Mouse (Mus musculus): ENCODE measurements around the gene A230050P20Rik. TPM values are rescaled to one million over a fixed set of nuclear protein-coding genes. Genes with fewer than 3 reads are reported as not detected.

Gene A230050P20Rik
- polyA plus RNA-seq, 1 experiment from 2014 or later: 1.8 TPM

DNA sequence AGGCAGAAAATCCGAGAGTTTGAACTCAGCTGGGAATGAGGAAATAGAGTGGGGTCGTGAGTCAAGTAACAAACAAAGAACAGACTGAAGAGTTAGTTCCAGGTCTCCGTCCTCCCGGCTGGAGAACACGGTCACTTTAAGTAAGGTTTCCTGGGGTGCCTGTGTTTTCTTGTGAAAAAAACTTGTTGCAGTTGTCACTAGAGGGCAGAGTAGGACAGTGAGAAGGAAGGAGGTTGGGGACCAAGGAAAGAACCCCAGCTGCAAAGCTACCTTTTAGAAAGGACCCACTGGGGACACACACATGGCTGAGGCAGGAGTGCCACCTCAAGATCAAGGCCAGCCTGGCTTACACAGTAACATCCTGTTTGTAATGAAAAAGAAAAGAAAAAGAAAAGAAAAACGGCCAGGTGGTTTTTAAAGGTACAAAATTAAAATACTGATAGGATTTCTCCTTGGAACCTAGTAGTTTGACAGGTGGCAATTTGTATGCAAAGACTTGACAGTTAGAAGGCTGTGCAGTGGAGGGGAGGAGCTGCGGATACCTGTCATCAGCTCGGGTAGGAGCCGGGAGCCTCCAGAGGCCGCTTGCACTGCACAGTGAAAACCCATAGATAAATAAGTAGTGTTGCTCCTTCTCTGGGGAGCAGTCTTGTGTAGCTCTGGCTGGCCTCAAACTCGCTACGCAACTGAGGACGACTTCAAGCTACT is 33.2 kb downstream of the A230050P20Rik start:
- 21% methylated on average over 13 of the region's 13 CpGs for WGBS
- H3K27ac ChIP-seq (replicated peaks): no peak overlapping the region
- peaks cover 29% of the 10 kb centered on the region for H3K36me3 ChIP-seq
- no peak for ATAC-seq (ENCODE audit: low FRiP score, low read depth)
- no peak overlapping the region for H3K4me2 ChIP-seq (replicated peaks)
- H3K9ac ChIP-seq (replicated peaks): no peak overlapping the region
- peaks cover 14% of the 10 kb centered on the region for H3K4me1 ChIP-seq
- no peaks in the 10 kb centered on the region for H3K9me3 ChIP-seq
- no peak overlapping the region for H3K4me3 ChIP-seq
- H3K27me3 ChIP-seq: no peaks in the 10 kb centered on the region

DNA sequence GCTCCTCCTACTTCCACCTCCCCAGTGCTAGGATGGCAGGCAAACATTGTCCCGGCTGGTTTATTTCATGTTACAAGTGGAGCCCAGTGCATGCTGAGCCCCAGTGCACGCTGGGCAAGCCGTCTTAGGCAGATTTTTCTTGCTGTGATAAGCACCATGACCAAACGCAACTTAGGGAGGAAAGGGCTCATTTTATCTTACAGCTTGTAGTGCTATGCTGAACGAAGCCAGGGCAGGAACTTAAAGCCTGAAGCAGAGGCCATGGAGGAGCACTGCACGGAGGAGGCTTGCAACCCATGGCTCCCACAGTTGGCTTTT is 33.7 kb downstream of the A230050P20Rik start:
- Histone ChIP-seq H3K4me2 (replicated peaks) (no peak overlapping the region), H3K27ac (replicated peaks) (no peak overlapping the region), H3K9me3 (no peaks in the 10 kb centered on the region), H3K36me3 (peaks cover 30% of the 10 kb centered on the region), H3K4me1 (peaks cover 9% of the 10 kb centered on the region), H3K27me3 (no peaks in the 10 kb centered on the region), H3K4me3 (no peak overlapping the region), H3K9ac (replicated peaks) (no peak overlapping the region)
- no peak for ATAC-seq (ENCODE audit: low FRiP score, low read depth)
- WGBS: 42% methylated on average over 6 of the region's 6 CpGs

DNA sequence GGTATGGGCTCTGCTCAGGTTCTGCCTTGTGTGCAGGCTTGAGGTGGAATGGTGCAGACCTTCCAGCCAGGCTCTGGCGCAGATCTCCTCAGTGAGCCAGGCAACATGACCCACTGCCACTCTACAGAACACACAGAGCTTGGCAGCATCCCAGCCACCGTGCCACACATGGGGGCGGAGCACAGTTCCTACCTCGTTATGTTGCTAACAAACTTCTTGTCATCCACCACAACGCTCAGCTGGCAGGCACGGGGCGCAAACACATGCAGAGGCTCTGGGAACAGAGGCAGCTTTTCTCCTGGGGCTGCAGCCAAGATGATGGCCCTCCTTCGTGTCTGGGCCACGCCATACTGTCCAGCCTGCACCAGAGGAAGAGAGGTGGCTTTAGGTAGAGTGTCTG is 41.5 kb downstream of the A230050P20Rik start:
- no peak overlapping the region for H3K4me3 ChIP-seq
- no peak for ATAC-seq (ENCODE audit: low FRiP score, low read depth)
- no peak overlapping the region for H3K27ac ChIP-seq (replicated peaks)
- H3K9me3 ChIP-seq: no peaks in the 10 kb centered on the region
- no peaks in the 10 kb centered on the region for H3K4me1 ChIP-seq
- H3K4me2 ChIP-seq (replicated peaks): no peak overlapping the region
- no peak overlapping the region for H3K9ac ChIP-seq (replicated peaks)
- no peaks in the 10 kb centered on the region for H3K27me3 ChIP-seq
- peaks cover 99% of the 10 kb centered on the region for H3K36me3 ChIP-seq
- 94% methylated on average over 9 of the region's 9 CpGs for WGBS

DNA sequence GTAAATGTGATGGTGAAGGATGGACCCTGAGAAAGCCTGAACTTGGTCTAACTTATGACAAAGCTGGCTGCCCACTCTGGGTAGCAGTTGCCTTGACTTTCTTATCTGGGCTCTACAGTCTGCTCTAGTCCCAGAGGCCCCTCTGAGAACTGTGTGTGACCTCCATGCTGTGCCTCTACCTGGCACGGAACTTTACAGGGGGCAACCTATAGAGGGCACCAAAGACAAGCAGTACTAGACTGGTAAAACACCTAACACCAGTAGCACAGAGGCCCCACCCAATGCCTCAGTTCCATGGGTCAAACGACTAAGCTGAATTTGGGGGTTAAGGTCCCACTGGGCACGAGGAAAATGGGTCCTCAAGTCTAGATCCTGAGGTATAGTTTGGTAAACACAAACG is 47.7 kb downstream of the A230050P20Rik start:
- Histone ChIP-seq H3K4me3 (no peak overlapping the region), H3K4me2 (replicated peaks) (no peak overlapping the region), H3K9me3 (no peaks in the 10 kb centered on the region), H3K4me1 (no peaks in the 10 kb centered on the region), H3K27ac (replicated peaks) (no peak overlapping the region), H3K27me3 (no peaks in the 10 kb centered on the region), H3K36me3 (peaks cover 100% of the 10 kb centered on the region), H3K9ac (replicated peaks) (no peak overlapping the region)
- no peak for ATAC-seq (ENCODE audit: low FRiP score, low read depth)
- 94% methylated on average over 4 of the region's 4 CpGs for WGBS

DNA sequence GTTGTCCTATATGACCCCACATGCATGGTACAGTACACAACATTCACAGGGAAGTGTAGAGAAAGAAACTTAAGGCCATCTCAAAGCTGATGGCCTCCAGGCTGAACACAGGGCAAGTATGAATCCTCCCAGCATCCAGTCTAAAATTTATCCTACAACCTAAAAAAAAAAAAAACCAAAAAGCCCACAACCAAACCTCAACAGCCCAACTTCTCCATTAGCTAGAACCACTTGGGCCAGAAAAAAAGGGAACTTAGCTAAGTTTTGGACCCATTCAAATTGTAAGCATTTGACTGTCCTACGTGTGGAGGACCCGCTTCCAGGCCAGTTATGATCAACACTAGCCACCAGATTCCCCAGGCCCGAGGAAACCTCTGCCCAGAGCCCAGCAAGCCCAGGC is 54.8 kb downstream of the A230050P20Rik start:
- Histone ChIP-seq H3K4me2 (replicated peaks) (no peak overlapping the region), H3K27ac (replicated peaks) (no peak overlapping the region), H3K9ac (replicated peaks) (no peak overlapping the region), H3K27me3 (no peaks in the 10 kb centered on the region), H3K9me3 (no peaks in the 10 kb centered on the region), H3K4me1 (no peaks in the 10 kb centered on the region), H3K36me3 (peaks cover 98% of the 10 kb centered on the region), H3K4me3 (no peak overlapping the region)
- WGBS: 95% methylated on average over 3 of the region's 3 CpGs
- no peak for ATAC-seq (ENCODE audit: low FRiP score, low read depth)

Small RNAs within 50 kb of the gene (microRNA-seq; reads per million reads assigned to microRNA genes)
- not detected for gene Mir7081

Other genes starting within 250 kb of the A230050P20Rik start
- gene Ubl5, start 225.8 kb upstream of the A230050P20Rik start, polyA plus RNA-seq (2016; fragmentation: Nextera tagmentation; extraction: Ambion mirVana): 463 and 492 TPM in 2 replicates
- 19.2 and 20.5 TPM in 2 replicates for gene Fbxl12, start 223.9 kb upstream of the A230050P20Rik start, polyA plus RNA-seq (2016; fragmentation: Nextera tagmentation; extraction: Ambion mirVana)
- gene Pin1, start 216.5 kb upstream of the A230050P20Rik start, polyA plus RNA-seq (2016; fragmentation: Nextera tagmentation; extraction: Ambion mirVana): 54.6 and 54.8 TPM in 2 replicates
- gene Olfm2, start 122.3 kb upstream of the A230050P20Rik start, polyA plus RNA-seq (2016; fragmentation: Nextera tagmentation; extraction: Ambion mirVana): 40.8 and 42.9 TPM in 2 replicates
- 0.63 and 0.84 TPM in 2 replicates for gene Col5a3, start 53.6 kb upstream of the A230050P20Rik start, polyA plus RNA-seq (2016; fragmentation: Nextera tagmentation; extraction: Ambion mirVana)
- not detected in 2 replicates for gene Rdh8, start 50.1 kb upstream of the A230050P20Rik start, polyA plus RNA-seq (2016; fragmentation: Nextera tagmentation; extraction: Ambion mirVana)
- gene Angptl6, start 11.1 kb downstream of the A230050P20Rik start, polyA plus RNA-seq (2016; fragmentation: Nextera tagmentation; extraction: Ambion mirVana): 4.3 TPM in 2 replicates
- gene Ppan, start 19.5 kb downstream of the A230050P20Rik start, polyA plus RNA-seq (2016; fragmentation: Nextera tagmentation; extraction: Ambion mirVana): 55.3 and 62.7 TPM in 2 replicates
- 298 and 321 TPM in 2 replicates for gene Eif3g, start 30.0 kb downstream of the A230050P20Rik start, polyA plus RNA-seq (2016; fragmentation: Nextera tagmentation; extraction: Ambion mirVana)
- 109 and 113 TPM in 2 replicates for gene Dnmt1, start 91.2 kb downstream of the A230050P20Rik start, polyA plus RNA-seq (2016; fragmentation: Nextera tagmentation; extraction: Ambion mirVana)
- 20.6 and 22.6 TPM in 2 replicates for gene S1pr2, start 108.1 kb downstream of the A230050P20Rik start, polyA plus RNA-seq (2016; fragmentation: Nextera tagmentation; extraction: Ambion mirVana)
- gene Mrpl4, start 134.1 kb downstream of the A230050P20Rik start, polyA plus RNA-seq (2016; fragmentation: Nextera tagmentation; extraction: Ambion mirVana): 101 and 109 TPM in 2 replicates
- 3.5 and 5.0 TPM in 2 replicates for gene Icam1, start 147.3 kb downstream of the A230050P20Rik start, polyA plus RNA-seq (2016; fragmentation: Nextera tagmentation; extraction: Ambion mirVana)
- 1.1 and 1.3 TPM in 2 replicates for gene Icam4, start 160.7 kb downstream of the A230050P20Rik start, polyA plus RNA-seq (2016; fragmentation: Nextera tagmentation; extraction: Ambion mirVana)
- gene Icam5, start 163.4 kb downstream of the A230050P20Rik start, polyA plus RNA-seq (2016; fragmentation: Nextera tagmentation; extraction: Ambion mirVana): 0.08 TPM in 1 of 2 replicates, not detected in the other
- 0.98 and 3.1 TPM in 2 replicates for gene Zglp1, start 198.5 kb downstream of the A230050P20Rik start, polyA plus RNA-seq (2016; fragmentation: Nextera tagmentation; extraction: Ambion mirVana)
- 0.89 and 1.6 TPM in 2 replicates for gene Gm49373, start 204.5 kb downstream of the A230050P20Rik start, polyA plus RNA-seq (2016; fragmentation: Nextera tagmentation; extraction: Ambion mirVana)
- 38.0 and 40.7 TPM in 2 replicates for gene Fdx1l, start 205.0 kb downstream of the A230050P20Rik start, polyA plus RNA-seq (2016; fragmentation: Nextera tagmentation; extraction: Ambion mirVana)
- 2.3 and 2.9 TPM in 2 replicates for gene Gm38431, start 223.4 kb downstream of the A230050P20Rik start, polyA plus RNA-seq (2016; fragmentation: Nextera tagmentation; extraction: Ambion mirVana)
- 66.7 and 69.8 TPM in 2 replicates for gene Raver1, start 223.4 kb downstream of the A230050P20Rik start, polyA plus RNA-seq (2016; fragmentation: Nextera tagmentation; extraction: Ambion mirVana)

Measured in midbrain, embryonic 12.5 days (tissue).